In genomic region chr9:37017169-37017568, GRCm38 (mm10) we compare ENCODE assay signal across 21 mouse cellular contexts.
DNase-seq lines count a peak whose midpoint lies in the region; ATAC-seq lines count a peak whose summit lies in the region.
"Had no signal": no experiment of that assay in that cellular context is flagged by ENCODE, and none has a peak within 500 bp of the region (broad histone marks: within the 10 kb centered on the region; RNA-seq: fewer than 3 reads in every experiment).

No protein-coding gene starts in this region.

- no peak overlapping the region for H3K4me3 ChIP-seq in heart, embryonic 16.5 days (ENCODE audit: low read length)
- H3K4me3 ChIP-seq in heart, embryonic 10.5 days: no peak overlapping the region
- H3K4me3 ChIP-seq in lung, embryonic 16.5 days (ENCODE audit: low read length): no peak overlapping the region
- no peak overlapping the region for H3K4me3 ChIP-seq in midbrain, embryonic 15.5 days
- H3K4me3 ChIP-seq in stomach, embryonic 15.5 days (replicated peaks): no peak overlapping the region
- H3K4me3 ChIP-seq: limb, embryonic 10.5 days; neural tube, embryonic 13.5 days had no signal

- peaks cover 13% of the 10 kb centered on the region for H3K4me1 ChIP-seq in heart, embryonic 16.5 days (ENCODE audit: control insufficient read depth, insufficient read depth, low read length)
- peaks cover 27% of the 10 kb centered on the region for H3K4me1 ChIP-seq in heart, embryonic 10.5 days
- H3K4me1 ChIP-seq in lung, embryonic 16.5 days (replicated peaks; ENCODE audit: control insufficient read depth, insufficient read depth, low read length): peaks cover 34% of the 10 kb centered on the region
- peaks cover 38% of the 10 kb centered on the region for H3K4me1 ChIP-seq in midbrain, embryonic 15.5 days
- H3K4me1 ChIP-seq in stomach, embryonic 15.5 days: peaks cover 18% of the 10 kb centered on the region

- no peaks in the 10 kb centered on the region for H3K9me3 ChIP-seq in heart, embryonic 16.5 days (replicated peaks; ENCODE audit: control insufficient read depth, low read length)
- H3K9me3 ChIP-seq in heart, embryonic 10.5 days: no peaks in the 10 kb centered on the region
- no peaks in the 10 kb centered on the region for H3K9me3 ChIP-seq in lung, embryonic 16.5 days (ENCODE audit: control insufficient read depth, low read length)
- H3K9me3 ChIP-seq in midbrain, embryonic 15.5 days: no peaks in the 10 kb centered on the region
- no peaks in the 10 kb centered on the region for H3K9me3 ChIP-seq in stomach, embryonic 15.5 days
- H3K9me3 ChIP-seq: limb, embryonic 10.5 days; neural tube, embryonic 13.5 days had no signal

- no peak overlapping the region for H3K4me2 ChIP-seq in heart, embryonic 16.5 days (ENCODE audit: low read depth, low read length)
- no peak overlapping the region for H3K4me2 ChIP-seq in lung, embryonic 16.5 days (ENCODE audit: low read depth, low read length)
- H3K4me2 ChIP-seq in midbrain, embryonic 15.5 days: no peak overlapping the region
- no peak overlapping the region for H3K4me2 ChIP-seq in stomach, embryonic 15.5 days
- H3K4me2 ChIP-seq: heart, embryonic 11.5 days; hindbrain, embryonic 14.5 days; neural tube, embryonic 13.5 days had no signal

- peak overlapping the region; percentile 29; the same call in 1 of the 2 replicates for H3K27ac ChIP-seq in heart, embryonic 16.5 days (ENCODE audit: low read length)
- no peak overlapping the region; the same call in 1 of the 2 replicates for H3K27ac ChIP-seq in heart, embryonic 10.5 days
- H3K27ac ChIP-seq in lung, embryonic 16.5 days (ENCODE audit: low read length): peak overlapping the region; percentile 30
- H3K27ac ChIP-seq in midbrain, embryonic 15.5 days: peak overlapping the region; percentile 55; the same call in 1 of the 2 replicates
- H3K27ac ChIP-seq in stomach, embryonic 15.5 days: peak overlapping the region; percentile 45
- H3K27ac ChIP-seq: hindbrain, embryonic 14.5 days; kidney, postnatal 0 days; limb, embryonic 10.5 days; neural tube, embryonic 13.5 days had no signal

- no peak for DNase-seq in heart, embryonic 10.5 days (ENCODE audit: low spot score)
- DNase-seq in lung, postnatal 4 days: no peak
- DNase-seq in cerebellum, adult 11-12 months: no peak
- DNase-seq: adrenal gland, postnatal 25 days; cerebellum, adult 9-10 months; heart, postnatal 14 days; kidney, adult 2 months; liver; lung, postnatal 36 days; right cerebral cortex, adult 18-20 months; right cerebral cortex, postnatal 4 days; thymus, postnatal 14 days had no signal

- H3K9ac ChIP-seq in heart, embryonic 16.5 days (ENCODE audit: low read length): no peak overlapping the region
- no peak overlapping the region for H3K9ac ChIP-seq in lung, embryonic 16.5 days (ENCODE audit: low read length)
- no peak overlapping the region for H3K9ac ChIP-seq in midbrain, embryonic 15.5 days
- H3K9ac ChIP-seq in stomach, embryonic 15.5 days: no peak overlapping the region
- H3K9ac ChIP-seq: hindbrain, embryonic 14.5 days; neural tube, embryonic 13.5 days had no signal

- WGBS in heart, embryonic 16.5 days: 61% methylated on average over 7 of the region's 7 CpGs
- 64% methylated on average over 7 of the region's 7 CpGs for WGBS in heart, embryonic 10.5 days
- WGBS in lung, embryonic 16.5 days: 54% methylated on average over 7 of the region's 7 CpGs
- 83% methylated on average over 7 of the region's 7 CpGs for WGBS in midbrain, embryonic 15.5 days
- 54% methylated on average over 7 of the region's 7 CpGs for WGBS in stomach, embryonic 15.5 days

- no peaks in the 10 kb centered on the region for H3K27me3 ChIP-seq in heart, embryonic 16.5 days (ENCODE audit: control insufficient read depth, insufficient read depth, low read length)
- H3K27me3 ChIP-seq in heart, embryonic 10.5 days (ENCODE audit: insufficient read depth, poor library complexity, severe bottlenecking): no peaks in the 10 kb centered on the region; the same call in 1 of the 2 replicates
- H3K27me3 ChIP-seq in lung, embryonic 16.5 days (ENCODE audit: control insufficient read depth, insufficient read depth, low read depth, low read length): no peaks in the 10 kb centered on the region
- H3K27me3 ChIP-seq in midbrain, embryonic 15.5 days (replicated peaks): no peaks in the 10 kb centered on the region
- no peaks in the 10 kb centered on the region for H3K27me3 ChIP-seq in stomach, embryonic 15.5 days (replicated peaks)
- H3K27me3 ChIP-seq: neural tube, embryonic 13.5 days had no signal

- H3K36me3 ChIP-seq in heart, embryonic 16.5 days (ENCODE audit: control insufficient read depth, insufficient read depth): no peaks in the 10 kb centered on the region
- H3K36me3 ChIP-seq in heart, embryonic 10.5 days: no peaks in the 10 kb centered on the region
- no peaks in the 10 kb centered on the region for H3K36me3 ChIP-seq in lung, embryonic 16.5 days (ENCODE audit: control insufficient read depth, insufficient read depth, low read length)
- H3K36me3 ChIP-seq in midbrain, embryonic 15.5 days (replicated peaks): no peaks in the 10 kb centered on the region
- H3K36me3 ChIP-seq in stomach, embryonic 15.5 days: no peaks in the 10 kb centered on the region
- H3K36me3 ChIP-seq: limb, embryonic 10.5 days; neural tube, embryonic 13.5 days had no signal

- no peak for ATAC-seq in heart, embryonic 16.5 days (replicated peaks; ENCODE audit: extremely low read depth, insufficient read depth, low FRiP score)
- ATAC-seq in lung, embryonic 16.5 days (ENCODE audit: low read depth): 0 out of 2 replicates have a peak, but pooled peaks have one; percentile 4
- ATAC-seq in midbrain, embryonic 15.5 days (replicated peaks): no peak
- peak; percentile 51 for ATAC-seq in stomach, embryonic 15.5 days (ENCODE audit: insufficient read depth, low FRiP score, low read depth)

Comparison
In these comparisons a context has a peak if more than half of its experiments do, and no peak if none do; other contexts are left out.
1. ATAC-seq: peak in lung, embryonic 16.5 days (single experiment) and stomach, embryonic 15.5 days (single experiment); none in heart, embryonic 16.5 days (single experiment) and midbrain, embryonic 15.5 days (single experiment).